Mouse (Mus musculus) adipocyte (in vitro differentiated cells): ENCODE measurements around the gene Tmem164.
A peak's percentile ranks its signal among the peaks of the same experiment; 100 is the strongest.
"Not testable (repeated sequence)": the region's sequence is repeated elsewhere in the genome, so short reads cannot be mapped to it uniquely, and the experiment has no call there.

ENCODE experiments used
- DNase-seq: peaks from one replicate; pipeline ENCODE4 v3.0.0-alpha.2; 2016; ENCODE audit warnings: low spot score

Tmem164 gene

DNA sequence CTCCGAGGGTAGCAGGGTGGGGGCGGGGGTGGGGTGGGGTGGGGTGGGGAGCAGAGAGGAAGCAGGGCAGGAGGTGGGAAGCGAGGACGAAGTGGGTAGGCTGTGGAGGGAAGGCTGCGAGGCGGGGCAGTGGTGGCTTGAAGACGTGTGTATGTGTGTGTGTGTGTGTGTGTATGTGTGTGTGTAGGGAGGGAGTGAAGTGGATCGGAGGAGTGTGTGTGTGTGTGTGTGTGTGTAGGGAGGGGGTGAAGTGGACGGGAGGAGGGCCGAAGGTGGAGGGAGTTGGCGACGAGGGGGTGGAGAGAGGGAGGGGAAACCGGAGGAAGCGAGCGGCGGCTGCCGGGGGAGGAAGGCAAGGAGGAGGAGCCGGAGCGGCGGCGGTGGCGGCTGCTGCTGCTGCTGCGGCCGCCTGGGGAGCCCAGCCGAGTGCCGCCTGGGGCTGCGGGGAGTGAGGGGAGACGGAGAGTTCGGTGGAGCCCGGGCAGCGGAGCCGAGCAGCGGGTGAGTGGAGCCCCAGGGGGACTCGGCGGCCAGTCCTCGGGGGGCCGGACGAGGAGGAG is at the start of gene Tmem164:
Tmem164 (plus strand) TSS at position 351 of the 560 bp plus-strand sequence.
- DNase-seq, result peak; percentile 84

DNA sequence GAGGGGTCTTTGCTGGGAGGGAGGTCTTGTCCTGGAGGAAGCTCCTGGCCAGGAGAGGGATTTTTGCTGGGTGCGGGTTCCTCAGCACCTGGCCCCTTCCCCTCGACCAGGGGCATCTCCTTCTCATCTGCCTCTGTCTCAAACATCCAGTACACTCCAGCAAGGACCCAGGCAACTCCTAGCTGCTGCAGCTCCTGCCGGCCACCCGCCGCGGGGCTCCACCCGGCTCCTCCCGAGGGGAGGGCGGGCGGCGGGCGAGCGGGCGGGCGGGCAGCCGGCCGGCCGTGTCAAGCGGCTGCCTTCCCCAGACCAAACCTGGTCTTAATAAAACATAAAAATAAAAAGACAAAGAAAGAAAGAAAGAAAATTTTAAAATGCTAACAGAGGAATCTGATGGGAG is 48.2 kb upstream of the Tmem164 start:
- DNase-seq, result not testable (repeated sequence)

DNA sequence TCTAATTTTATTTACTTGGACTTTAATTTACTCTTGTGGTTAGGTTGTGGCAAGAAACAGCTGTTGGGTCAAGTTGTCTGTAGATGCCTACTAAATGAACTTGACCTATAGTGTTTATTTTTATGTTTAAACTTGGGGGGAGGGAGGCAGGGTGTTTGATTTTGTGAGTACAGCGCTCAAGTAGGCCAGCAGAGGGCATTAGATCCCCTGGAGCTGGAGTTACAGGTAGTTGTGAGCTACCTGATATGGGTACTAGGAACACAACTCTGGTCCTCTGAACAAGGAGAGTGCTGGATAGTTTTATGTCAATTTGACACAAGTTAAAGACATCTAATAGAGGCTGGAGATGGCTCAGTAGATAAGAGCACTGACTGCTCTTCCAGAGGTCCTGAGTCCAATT is 34.0 kb upstream of the Tmem164 start:
- DNase-seq, result no peak

DNA sequence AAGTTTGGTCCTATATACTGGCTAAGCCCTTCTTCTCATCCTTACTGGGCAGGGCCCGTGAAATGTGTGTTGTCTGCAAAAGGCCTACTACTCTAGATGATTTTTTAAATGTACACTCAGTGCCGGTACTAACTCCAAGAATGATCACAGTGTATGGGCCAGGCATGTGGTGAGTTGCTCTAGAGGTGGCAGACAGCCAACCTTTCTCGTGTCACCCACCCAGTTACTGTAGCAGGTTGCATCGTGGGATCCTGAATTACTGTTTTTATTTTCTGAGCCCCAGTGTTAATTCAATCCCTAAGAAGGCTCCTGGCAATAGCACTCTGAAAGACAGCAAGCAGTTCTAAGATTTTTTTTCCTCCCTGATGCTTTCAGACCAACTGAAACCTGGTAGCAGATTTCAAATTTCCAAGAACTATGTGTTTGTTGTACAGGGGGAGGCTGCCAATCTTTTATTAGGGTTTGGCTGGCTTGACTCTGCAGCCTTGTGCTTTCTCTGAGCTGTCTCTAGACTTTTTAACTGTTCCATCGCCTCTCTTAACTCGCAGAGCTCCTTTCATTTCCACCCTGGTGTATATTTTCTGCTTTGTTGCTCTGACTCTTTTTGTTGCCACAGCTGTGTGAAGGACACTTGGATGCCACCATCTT is 31.0 kb upstream of the Tmem164 start:
- peak; percentile 32 for DNase-seq

DNA sequence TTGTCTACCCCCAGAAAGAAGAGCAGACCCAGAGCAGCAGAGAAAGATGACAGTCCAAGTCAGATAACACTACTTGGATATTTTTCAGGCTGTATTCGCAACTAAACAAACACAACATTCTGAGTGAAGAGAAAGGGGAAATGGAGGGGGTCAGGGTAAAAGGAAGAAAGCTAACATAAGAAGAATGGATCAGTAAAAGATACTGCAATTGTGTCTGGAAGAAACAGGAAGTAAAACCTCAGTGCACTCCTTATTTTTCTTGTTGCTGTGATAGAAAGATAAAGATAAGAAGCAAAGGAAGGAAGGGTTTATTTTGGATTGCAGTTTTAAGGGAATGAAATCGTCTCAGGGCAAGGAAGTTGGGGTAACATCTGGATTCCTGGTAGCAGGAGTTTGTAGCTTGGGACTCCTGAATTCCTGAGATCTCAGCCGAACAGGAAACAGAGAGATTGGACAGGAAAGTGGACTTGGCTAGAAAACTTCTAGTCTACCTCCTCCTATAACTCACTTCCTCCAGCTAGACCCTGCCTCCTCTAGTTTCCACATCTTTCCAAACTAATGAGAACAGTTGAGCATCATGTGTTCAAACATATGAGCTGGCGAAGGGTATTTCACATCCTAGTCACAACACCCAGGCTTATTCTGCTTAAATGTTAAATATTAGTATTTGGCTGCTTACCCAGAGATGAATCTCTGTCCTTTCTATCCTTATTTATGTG is 16.3 kb upstream of the Tmem164 start:
- no peak for DNase-seq

DNA sequence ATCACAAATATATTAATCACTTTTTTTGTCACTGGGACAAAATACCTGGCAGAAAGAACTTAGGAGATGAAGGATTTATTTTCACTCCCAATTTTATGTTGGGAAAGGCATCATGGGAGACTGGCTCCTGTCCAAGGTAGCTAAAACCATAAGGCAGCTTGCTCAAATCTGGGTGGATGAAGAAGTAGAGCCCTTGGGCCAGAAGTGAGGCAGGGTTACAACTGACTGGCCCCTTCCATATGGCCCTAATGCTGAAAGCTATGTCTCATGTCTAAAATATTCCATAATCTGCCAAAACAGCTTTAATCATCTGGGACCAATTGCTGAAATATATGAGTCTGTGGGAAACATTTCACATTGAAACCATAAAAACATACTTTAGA is 15.8 kb upstream of the Tmem164 start:
- DNase-seq, result peak; percentile 16

DNA sequence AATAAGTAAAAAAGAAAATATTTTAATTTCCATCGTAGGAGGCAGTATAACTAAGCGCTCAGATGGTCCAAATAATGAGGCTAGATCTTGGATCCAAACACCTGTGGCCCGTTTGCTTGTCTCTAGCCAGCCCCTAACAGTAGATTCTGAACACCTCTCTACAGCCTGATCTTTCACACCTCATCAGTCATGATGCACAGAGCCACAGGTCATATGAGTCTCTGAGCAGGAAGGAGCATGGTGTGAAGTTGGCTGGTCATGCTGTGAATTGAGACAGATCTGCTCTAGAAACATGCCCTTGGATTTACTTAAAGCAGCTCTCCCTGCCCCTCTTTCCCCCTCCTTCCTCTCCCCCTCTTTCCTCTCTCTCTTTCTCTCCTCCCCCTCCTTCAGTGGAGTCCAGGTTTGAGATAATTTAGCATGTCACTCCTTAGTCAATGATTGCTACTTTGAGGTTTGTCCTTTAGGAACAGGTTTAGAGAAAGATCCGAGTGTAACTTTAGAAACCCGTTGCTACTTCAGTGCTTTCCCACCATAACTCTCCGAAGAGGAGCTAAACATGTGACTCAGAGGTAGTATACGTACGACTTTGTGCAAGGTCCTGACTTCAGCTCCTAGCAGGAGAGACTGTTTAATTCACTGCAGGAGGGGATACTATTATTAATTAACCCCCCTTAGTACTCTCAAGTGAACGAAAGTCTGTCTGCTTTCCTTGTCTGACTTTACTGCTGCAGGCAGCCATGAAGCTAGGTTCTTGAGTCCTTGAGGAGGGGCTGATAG is 11.7 kb upstream of the Tmem164 start:
- DNase-seq, result no peak

DNA sequence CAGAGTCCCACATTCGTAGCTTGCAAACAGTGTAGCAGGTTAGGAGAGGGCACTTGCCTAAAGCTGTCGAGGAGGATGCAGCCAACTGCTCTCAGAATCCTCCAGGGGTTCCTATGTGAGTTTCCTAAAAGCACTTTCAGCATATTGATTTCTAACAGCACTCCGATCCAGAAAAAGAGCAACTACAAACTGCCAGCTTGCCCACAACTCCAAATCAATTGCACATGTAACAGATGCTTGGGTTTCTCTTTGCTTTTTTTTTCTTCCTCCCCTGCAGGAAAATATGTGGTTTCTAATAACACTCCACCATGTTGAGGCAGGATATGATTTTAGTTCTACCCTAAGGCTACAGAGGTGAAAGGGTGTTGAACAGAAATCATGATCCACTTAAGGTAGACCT is 11.1 kb upstream of the Tmem164 start:
- no peak for DNase-seq

DNA sequence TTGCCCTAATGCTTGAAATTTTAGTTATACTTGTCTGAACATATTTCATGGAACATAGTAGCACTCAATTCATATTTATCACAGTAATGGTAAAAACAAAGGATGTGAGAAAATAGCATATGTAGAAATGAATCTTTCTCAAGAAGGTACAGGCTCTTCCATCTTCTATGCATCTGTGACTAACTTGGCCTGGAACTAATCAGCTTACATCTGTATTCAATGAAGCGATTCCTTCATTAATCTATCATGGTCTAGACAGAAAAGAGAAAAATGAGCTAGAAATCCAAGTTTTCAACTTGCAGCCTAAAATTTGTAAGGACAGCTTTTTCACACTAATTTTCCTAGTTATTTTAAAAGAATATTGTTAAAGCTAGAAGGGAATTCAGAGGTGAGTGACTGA is 10.1 kb upstream of the Tmem164 start:
- DNase-seq, result no peak

DNA sequence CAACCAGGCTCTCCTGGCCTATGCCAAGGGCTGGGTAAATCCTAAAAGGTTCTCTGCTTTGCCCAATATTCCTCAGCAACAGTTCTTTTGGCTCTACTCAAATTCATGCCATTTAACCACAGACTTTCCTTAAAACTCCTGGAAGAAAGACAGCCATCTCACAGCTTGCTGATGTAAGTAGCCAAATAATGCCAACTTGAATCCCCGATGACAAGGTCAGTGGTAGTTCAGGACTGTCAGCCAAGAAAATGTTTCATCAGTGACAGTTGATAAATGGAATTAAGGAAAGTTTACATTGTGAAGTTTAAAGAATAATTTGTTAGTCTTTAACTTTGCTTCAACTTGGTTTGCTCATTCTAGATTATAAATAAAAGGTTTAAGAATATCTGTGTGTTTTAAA is 8.5 kb upstream of the Tmem164 start:
- DNase-seq, result peak; percentile 50

DNA sequence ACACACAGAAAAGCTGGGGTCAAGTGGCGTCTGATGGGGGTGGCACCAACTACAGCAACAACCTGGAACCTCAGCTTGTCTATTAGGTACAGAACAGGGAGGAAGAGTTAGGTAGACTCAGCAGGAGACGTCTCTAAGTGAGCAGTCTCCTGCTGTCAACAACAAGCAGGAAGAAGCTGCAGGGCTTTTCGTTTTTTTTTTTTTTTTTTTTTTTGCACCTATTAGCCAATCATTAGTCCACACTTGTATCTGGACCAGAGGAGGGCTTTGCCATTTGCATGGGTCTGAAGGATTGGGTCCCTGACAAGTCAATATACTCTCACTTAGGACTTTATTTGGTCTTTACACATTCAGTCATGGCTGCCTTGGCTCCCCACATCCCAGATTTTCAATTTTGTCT is 4.0 kb upstream of the Tmem164 start:
- no peak for DNase-seq

DNA sequence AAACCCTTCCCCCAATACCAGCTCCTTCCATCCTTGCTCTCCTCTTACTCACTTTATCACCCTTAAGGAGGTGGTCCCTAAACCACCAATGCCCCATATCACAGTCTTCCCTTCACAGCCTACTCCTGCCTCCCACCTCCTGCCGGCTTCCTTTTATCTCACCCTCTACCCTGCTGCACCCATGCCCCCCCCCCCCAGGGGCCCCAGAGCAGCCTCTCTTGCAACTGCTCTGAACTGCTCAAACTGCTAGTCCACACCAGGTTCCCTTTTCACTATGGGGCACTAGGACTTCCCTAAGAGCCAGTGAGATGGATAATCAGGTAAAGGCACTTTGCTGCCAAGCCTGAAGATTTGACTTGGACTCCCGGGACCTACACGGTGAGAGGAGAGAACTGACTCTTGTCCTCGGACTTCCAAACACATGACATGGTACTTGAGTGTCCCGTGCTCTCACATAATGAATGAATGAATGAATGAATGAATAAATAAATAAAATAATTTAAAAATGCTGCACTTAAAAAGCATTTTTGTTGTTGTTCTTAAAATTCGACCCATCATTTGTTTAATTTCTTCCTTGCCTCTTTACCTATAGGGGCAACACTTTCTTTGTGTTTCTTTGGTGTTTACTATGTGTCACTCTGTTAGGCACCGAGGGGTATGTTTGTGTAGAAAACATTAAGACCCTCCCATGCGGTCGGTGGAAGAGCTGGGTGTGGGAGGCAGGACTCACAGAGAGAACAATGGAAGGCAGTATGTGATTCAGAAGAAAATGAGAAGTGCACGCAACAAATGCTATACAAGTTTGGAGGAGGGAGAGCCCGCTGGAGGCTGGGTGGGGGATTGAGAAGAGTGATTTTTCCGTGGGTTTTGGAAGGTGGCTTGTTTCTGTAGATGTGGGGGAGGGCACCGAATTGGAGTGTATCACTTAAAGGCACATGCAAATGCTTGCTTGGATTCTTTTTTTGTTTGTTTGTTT is 2.4 kb upstream of the Tmem164 start:
- no peak for DNase-seq

DNA sequence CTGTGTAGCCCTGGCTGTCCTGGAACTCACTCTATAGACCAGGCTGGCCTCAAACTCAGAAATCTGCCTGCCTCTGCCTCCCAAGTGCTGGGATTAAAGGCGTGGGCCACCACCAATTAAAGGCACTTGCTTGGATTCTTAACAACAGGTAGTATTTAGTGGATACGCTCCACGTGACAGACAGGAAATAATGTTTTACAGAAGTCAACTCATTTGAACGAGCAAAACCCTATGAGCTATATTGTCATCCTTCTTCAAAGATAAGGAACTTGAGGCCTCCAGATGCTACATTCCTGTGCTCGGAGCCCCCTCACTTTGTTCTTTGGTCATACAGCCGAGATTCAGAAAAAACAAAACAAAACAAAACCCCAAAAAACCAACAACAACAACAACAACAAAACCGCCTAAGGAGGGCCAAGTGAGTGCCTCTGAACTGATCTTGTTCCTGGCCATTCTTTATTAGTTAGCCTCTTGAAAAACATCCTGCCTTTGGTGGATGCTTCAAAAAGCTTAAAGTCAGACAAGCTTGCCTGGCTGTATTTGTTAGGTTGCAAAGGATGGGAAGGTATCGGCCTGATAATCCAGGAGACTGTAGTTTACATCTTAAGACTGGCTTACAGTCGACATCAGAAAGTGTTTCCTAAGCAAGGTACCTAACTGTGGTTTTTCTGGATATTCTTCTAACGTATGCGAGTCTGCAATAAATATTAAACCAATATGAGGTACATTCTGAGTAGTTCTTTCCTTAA is 1.5 kb upstream of the Tmem164 start:
- DNase-seq, result no peak

DNA sequence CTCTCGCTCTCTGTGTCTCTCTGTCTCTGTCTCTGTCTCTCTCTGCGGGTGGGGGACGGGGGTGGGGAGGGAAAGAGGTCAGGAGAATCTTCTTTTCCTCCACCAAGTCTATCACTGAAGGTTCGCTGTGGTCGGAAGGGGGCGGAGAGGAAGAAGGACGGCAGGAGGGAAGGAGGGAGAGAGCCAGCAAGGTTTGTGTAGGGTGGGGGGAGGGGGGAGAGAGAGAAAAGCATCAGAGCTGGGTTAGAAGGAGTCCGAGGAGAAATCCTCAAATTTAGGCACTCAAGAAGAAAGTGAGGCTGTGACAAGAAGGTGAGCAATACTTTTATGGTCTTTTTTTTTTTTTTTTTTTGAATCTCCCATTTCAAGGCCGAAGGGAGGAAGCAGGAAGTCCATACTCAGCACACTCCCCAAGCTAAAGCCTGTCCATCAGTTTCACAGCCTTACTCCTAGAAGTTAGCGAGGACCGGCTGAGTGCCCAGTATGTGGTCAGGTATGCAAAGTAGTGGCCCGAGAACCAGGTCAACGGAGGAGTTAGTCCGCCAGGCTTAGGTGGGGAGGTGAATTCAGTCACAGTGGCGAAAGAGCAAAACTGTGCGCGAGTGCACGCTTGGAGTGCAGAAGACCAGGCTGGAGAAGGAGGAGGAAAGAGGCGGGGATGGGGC is 683 bp upstream of the Tmem164 start:
- DNase-seq, result peak; percentile 53

DNA sequence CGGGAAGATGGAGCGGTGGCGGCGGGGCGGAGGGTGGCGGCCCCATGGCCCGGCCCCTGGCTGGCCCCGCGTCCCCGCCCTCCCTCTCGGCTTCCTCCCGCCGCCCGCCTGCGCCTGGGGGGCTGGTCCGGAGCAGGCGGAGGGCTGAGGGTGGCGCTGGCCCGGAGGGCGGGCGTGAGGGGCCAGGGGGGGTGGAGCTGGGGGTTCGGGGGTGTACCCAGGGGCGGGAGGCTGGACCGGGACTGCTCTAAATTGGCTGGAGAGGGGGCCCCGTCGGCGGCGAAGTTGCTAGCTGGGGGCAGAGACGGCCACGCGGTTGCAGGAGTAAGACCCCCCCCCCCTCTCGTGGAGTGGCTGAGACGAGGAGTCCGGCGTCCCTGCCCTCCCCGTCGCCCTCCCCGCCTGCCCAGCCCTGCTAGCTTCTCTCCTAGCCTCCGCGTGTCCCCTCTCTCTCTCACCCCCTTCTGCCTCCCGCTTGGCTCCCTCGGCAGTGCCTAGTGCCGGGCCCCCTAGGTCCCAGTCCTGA is 473 bp downstream of the Tmem164 start:
- DNase-seq, result peak; percentile 22

DNA sequence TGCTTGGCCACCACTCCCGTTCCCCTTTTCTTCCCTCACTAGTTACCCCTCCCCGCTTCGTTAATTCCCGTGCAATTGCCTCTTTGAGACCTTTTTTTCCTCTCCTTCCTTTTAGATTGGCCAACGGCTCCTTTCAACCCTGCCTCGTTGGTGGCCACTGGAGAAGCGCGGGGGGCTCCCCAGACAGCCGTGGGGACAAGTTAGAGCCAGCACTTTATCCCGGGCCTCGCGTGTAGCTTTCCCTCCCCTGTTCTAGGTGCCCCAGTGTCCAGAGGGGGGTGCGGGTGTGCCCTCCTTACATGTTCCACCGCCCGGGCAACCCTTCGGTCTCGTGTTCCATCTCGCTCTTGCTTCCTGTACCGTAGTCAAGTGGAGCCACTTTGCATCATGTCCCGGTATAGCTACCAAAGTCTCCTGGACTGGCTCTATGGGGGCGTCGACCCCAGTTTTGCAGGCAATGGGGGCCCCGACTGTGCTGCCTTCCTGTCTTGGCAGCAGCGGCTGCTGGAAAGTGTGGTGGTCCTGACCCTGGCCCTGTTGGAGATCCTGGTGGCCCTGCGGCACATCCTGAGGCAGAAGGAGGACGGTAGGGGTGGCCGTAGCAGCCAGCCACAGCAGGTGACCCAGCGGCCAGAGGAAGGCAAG is 1.1 kb downstream of the Tmem164 start:
- peak; percentile 23 for DNase-seq

DNA sequence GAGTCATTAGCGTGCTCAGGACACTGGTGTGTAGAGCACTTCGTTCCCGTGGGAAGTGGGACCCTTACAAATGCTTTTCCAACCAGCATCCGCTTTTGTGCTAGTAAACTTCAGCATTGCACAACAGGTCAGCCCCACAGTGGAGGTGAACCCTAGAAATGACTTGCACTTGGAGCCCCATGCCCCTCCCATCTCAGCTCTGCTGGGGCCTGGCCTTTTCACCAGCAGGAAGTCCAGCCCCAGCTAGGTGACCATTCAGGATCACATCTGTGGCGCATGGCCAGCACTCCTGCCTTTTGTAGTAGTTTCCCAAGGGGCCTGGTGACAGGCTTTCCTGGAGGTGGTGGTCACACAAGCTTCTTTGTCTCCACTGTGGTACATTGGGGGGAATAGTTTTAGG is 1.8 kb downstream of the Tmem164 start:
- DNase-seq, result no peak

DNA sequence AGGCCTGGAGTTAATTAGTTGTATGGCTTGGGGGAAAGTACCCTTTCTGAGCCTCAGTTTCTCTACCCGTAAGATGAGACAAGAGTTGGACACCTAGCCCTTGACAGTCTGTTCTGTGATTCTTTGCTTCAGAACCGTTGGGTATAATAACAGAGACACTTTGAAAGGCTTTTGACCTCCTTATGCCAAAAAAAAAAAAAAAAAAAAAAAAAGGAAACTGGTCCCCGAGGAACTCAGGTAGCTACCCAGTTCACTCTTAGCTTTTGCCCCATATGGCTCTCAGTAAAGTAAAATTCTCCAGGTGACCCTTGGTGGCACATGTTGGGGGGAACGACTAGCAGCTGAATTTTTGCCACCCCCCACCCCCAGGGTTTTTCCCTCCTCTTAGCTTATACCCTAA is 3.5 kb downstream of the Tmem164 start:
- DNase-seq, result no peak

DNA sequence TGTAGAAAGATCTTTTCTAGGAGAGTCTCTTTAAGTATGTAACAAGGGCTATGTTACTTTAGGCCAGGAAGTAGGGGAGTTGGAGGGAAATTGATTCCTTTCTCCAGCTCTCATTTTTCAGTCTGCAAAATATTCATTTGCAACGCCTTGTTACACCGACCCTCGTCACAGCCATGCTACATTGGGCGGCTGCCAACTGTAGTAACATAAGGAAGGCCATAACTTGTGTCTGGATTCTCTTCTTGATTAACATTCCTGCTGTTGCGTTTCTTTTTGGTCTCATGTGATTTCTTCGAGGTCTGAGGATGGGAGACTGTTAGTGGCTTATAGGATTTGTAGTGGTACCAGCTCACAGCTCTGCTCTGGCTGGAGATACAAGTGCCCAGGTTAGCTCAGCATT is 4.5 kb downstream of the Tmem164 start:
- no peak for DNase-seq

DNA sequence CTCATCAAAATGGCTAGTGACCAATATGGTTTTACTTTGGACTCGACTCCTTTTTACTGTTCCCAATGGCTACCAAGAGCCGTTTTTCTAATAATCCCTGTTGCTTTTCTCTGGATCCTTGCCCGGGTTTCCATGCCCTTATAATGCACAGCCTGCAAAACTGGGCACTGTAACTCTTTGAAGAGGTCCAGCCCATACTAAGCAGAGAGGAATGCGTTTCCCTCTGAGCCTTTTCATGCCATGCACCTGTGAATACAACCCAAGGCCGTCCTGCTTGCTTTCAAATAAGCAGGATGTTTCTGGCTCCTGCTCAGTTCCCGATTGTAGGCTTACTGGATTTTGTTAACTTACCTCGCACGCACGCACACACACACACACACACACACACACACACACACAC is 7.3 kb downstream of the Tmem164 start:
- DNase-seq, result no peak
